Mouse (Mus musculus) heart, postnatal 0 days (tissue): ENCODE measurements around the gene Myom3. TPM values are rescaled to one million over a fixed set of nuclear protein-coding genes. Genes with fewer than 3 reads are reported as not detected.

Experiments used
- ATAC-seq: fragments of 200-750 bp; cut with Nextera tagmentation; 2 replicates; pipeline ENCODE4 v1.8.0; 2017; ENCODE audit warnings: low read depth, moderate number of reproducible peaks, moderate library complexity; ENCODE audit not compliant: insufficient read depth
- DNase-seq: peaks from one replicate; pipeline ENCODE4 v3.0.0-alpha.2; 2016; ENCODE audit warnings: low spot score
- H3K27ac ChIP-seq: fragments of 300-500 bp; sonication (generic); 2 replicates; pipeline ENCODE4 v1.5.1; 2014; ENCODE audit warnings: low read depth, mild to moderate bottlenecking
- H3K27me3 ChIP-seq: fragments of 300-500 bp; sonication (generic); 2 replicates; pipeline ENCODE4 v1.6.1; 2014; ENCODE audit warnings: low read length, mixed read lengths; ENCODE audit not compliant: control insufficient read depth, insufficient read depth
- H3K36me3 ChIP-seq: fragments of 300-500 bp; sonication (generic); replicated peaks from 2 replicates; pipeline ENCODE4 v1.6.1; 2014; ENCODE audit warnings: low read length, mixed read lengths; ENCODE audit not compliant: control insufficient read depth, insufficient read depth
- H3K4me1 ChIP-seq: fragments of 300-500 bp; sonication (generic); 2 replicates; pipeline ENCODE4 v1.6.1; 2014; ENCODE audit warnings: antibody characterized with exemption; ENCODE audit not compliant: control insufficient read depth, insufficient read depth
- H3K4me2 ChIP-seq: fragments of 300-500 bp; sonication (generic); 2 replicates; pipeline ENCODE4 v1.6.1; 2014; ENCODE audit warnings: low read depth, mild to moderate bottlenecking, low read length, moderate library complexity
- H3K4me3 ChIP-seq: fragments of 300-500 bp; sonication (generic); 2 replicates; pipeline ENCODE4 v1.5.1; 2014; ENCODE audit warnings: low read depth, low read length
- H3K9ac ChIP-seq: fragments of 300-500 bp; sonication (generic); replicated peaks from 2 replicates; pipeline ENCODE4 v1.6.1; 2014; ENCODE audit warnings: low read depth, low read length, mixed read lengths
- H3K9me3 ChIP-seq: fragments of 300-500 bp; sonication (generic); replicated peaks from 2 replicates; pipeline ENCODE4 v1.6.1; 2016; ENCODE audit warnings: low read length; ENCODE audit not compliant: control insufficient read depth
- CTCF ChIP-seq: IDR thresholded peaks from 2 replicates; pipeline ENCODE4 v1.5.1; 2016; ENCODE audit warnings: antibody characterized with exemption, control low read depth, low read depth
- EP300 ChIP-seq: IDR thresholded peaks from 2 replicates; pipeline ENCODE4 v1.6.1; 2016; ENCODE audit warnings: antibody characterized with exemption, low read depth
- WGBS: fragments of 180-500 bp; shearing (Covaris S2); extraction: QIAGEN DNeasy Blood & Tissue Kit; methylation state at CpG from one replicate; pipeline ENCODE4 v1.1.7; 2014; 5-methylcytosine and 5-hydroxymethylcytosine counted together
- polyA plus RNA-seq: library from polyadenylated mRNA; unstranded; fragments of >200 nt; fragmentation: Nextera tagmentation; extraction: Ambion mirVana; gene quantifications from 2 replicates; pipeline ENCODE4 v1.2.1, GENCODE M21; 2015
- total RNA-seq: library from RNA; depleted of rRNA; stranded (reverse); fragments of >200 nt; gene quantifications from 2 replicates; pipeline ENCODE4 v1.2.3, GENCODE M21; 2014; ENCODE audit warnings: low replicate concordance

Gene Myom3
- total and polyA plus RNA-seq, 2 experiments from 2014 or later, result 0.27 to 0.82 TPM

GRCm38 (mm10) chr4:135834124-135834717 lies 74.7 kb downstream of the Myom3 start:
- TF ChIP-seq CTCF (no peak), EP300 (no peak)
- no peaks in the 10 kb centered on the region for H3K27me3 ChIP-seq
- no peak for DNase-seq
- no peak overlapping the region for H3K4me2 ChIP-seq
- no peaks in the 10 kb centered on the region for H3K9me3 ChIP-seq
- no peak for ATAC-seq
- H3K27ac ChIP-seq, result no peak overlapping the region
- H3K36me3 ChIP-seq, result no peaks in the 10 kb centered on the region
- WGBS, result 86% methylated on average over 8 of the region's 8 CpGs
- no peak overlapping the region for H3K9ac ChIP-seq
- no peak overlapping the region for H3K4me3 ChIP-seq
- H3K4me1 ChIP-seq, result peaks cover 4% of the 10 kb centered on the region; the same call in 1 of the 2 replicates

- Histone ChIP-seq H3K4me2 (peak overlapping the region; percentile 21), H3K4me1 (peaks cover 8% of the 10 kb centered on the region), H3K9ac (peak overlapping the region; percentile 50), H3K4me3 (no peak overlapping the region), H3K9me3 (no peaks in the 10 kb centered on the region), H3K27ac (peak overlapping the region; percentile 92), H3K27me3 (no peaks in the 10 kb centered on the region), H3K36me3 (no peaks in the 10 kb centered on the region)
- ATAC-seq, result peak; percentile 80
- peak; percentile 71 for DNase-seq
- TF ChIP-seq CTCF (no peak), EP300 (no peak)
- 58% methylated on average over 3 of the region's 3 CpGs for WGBS
Observed at GRCm38 (mm10) chr4:135838925-135839292, 79.4 kb downstream of the Myom3 start.

GRCm38 (mm10) chr4:135839293-135840011 lies 79.9 kb downstream of the Myom3 start:
- peak; percentile 86 for ATAC-seq
- Histone ChIP-seq H3K27me3 (no peaks in the 10 kb centered on the region), H3K4me2 (peak overlapping the region; percentile 21), H3K4me1 (peaks cover 8% of the 10 kb centered on the region), H3K9me3 (no peaks in the 10 kb centered on the region), H3K36me3 (no peaks in the 10 kb centered on the region), H3K4me3 (no peak overlapping the region), H3K27ac (peak overlapping the region; percentile 92), H3K9ac (peak overlapping the region; percentile 50)
- WGBS, result 37% methylated on average over 21 of the region's 21 CpGs
- TF ChIP-seq CTCF (no peak), EP300 (no peak)
- peak; percentile 89 for DNase-seq

- H3K4me1 ChIP-seq, result peaks cover 9% of the 10 kb centered on the region
- no peaks in the 10 kb centered on the region for H3K9me3 ChIP-seq
- no peaks in the 10 kb centered on the region for H3K36me3 ChIP-seq
- no peak overlapping the region for H3K4me2 ChIP-seq
- no peak overlapping the region for H3K27ac ChIP-seq
- H3K27me3 ChIP-seq, result no peaks in the 10 kb centered on the region
- no peak for TF ChIP-seq CTCF
- no peak overlapping the region for H3K4me3 ChIP-seq
- no peak overlapping the region for H3K9ac ChIP-seq
- 78% methylated on average over 6 of the region's 6 CpGs for WGBS
- DNase-seq (no peak), ATAC-seq (no peak)
Observed at GRCm38 (mm10) chr4:135844400-135844799, 84.9 kb downstream of the Myom3 start.

- H3K9ac ChIP-seq, result no peak overlapping the region
- WGBS, result 14% methylated on average over 5 of the region's 5 CpGs
- no peak for TF ChIP-seq CTCF
- TF ChIP-seq EP300, result no peak
- no peaks in the 10 kb centered on the region for H3K27me3 ChIP-seq
- peaks cover 13% of the 10 kb centered on the region for H3K4me1 ChIP-seq
- DNase-seq (no peak), ATAC-seq (peak; percentile 78; the same call in 1 of the 2 replicates)
- H3K36me3 ChIP-seq, result no peaks in the 10 kb centered on the region
- H3K4me3 ChIP-seq, result no peak overlapping the region
- no peaks in the 10 kb centered on the region for H3K9me3 ChIP-seq
- H3K27ac ChIP-seq, result no peak overlapping the region
- H3K4me2 ChIP-seq, result no peak overlapping the region
Observed at GRCm38 (mm10) chr4:135847581-135847980, 88.1 kb downstream of the Myom3 start.
